ENCODE assay signal across 8 mouse cellular contexts in the genomic region with DNA sequence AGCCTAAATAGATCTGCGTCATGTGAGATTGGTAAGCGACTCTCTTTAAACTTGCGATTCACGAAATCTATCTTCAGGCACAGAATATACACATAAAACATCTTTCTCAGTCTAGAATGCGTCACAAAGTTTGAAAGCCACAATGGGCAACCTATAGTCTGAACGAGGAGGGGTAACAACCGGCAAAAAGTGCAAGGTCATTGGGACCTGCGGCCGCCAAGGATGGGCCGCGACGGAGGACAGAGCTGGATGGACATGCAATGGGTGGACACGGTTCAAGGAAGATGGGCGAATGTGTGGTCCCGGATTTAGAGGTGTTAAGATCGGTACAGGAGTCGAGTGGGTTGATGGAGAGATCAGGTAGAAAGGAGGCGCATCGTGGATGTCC. TPM values are rescaled to one million over a fixed set of nuclear protein-coding genes. Genes with fewer than 3 reads are reported as not detected.
DNase-seq lines count a peak whose midpoint lies in the region; ATAC-seq and TF ChIP-seq lines count a peak whose summit lies in the region.

No protein-coding gene starts in this region.

- no peak for TF ChIP-seq POLR2A in CH12.LX (IDR thresholded peaks at IDR 0.05; ENCODE audit: low read depth, low read length)

- H3K4me2 ChIP-seq in heart, embryonic 11.5 days: peak overlapping the region; percentile 71
- H3K4me2 ChIP-seq in CH12.LX (ENCODE audit: insufficient read depth, low read depth, poor library complexity, severe bottlenecking): peak overlapping the region; percentile 76
- peak overlapping the region; percentile 68 for H3K4me2 ChIP-seq in embryonic facial prominence, embryonic 12.5 days (replicated peaks)
- H3K4me2 ChIP-seq in limb, embryonic 11.5 days (ENCODE audit: low read depth, severe bottlenecking): peak overlapping the region; percentile 52
- H3K4me2 ChIP-seq in midbrain, embryonic 16.5 days (ENCODE audit: low read length): peak overlapping the region; percentile 83

- intact Hi-C loops in gastrocnemius, postnatal 36 days (cut with DNase I): loop anchor here (5.0 kb wide), 1 partner anchor 191 kb away; no protein-coding TSS in a partner anchor

- peak overlapping the region; percentile 87 for H3K4me3 ChIP-seq in heart, embryonic 11.5 days (ENCODE audit: low read depth, low read length)
- peak overlapping the region; percentile 75 to 86 (median 86) for H3K4me3 ChIP-seq in CH12.LX (replicated peaks in 1 of 3; ENCODE audit: low read depth in 2 of 3, low read length in 2 of 3, poor library complexity in 1 of 3)
- peak overlapping the region; percentile 72 for H3K4me3 ChIP-seq in embryonic facial prominence, embryonic 12.5 days
- H3K4me3 ChIP-seq in limb, embryonic 11.5 days (ENCODE audit: low read depth, low read length): peak overlapping the region; percentile 81
- peak overlapping the region; percentile 91 for H3K4me3 ChIP-seq in midbrain, embryonic 16.5 days (ENCODE audit: low read depth, low read length)

- no peak for TF ChIP-seq CTCF in CH12.LX (conservative IDR thresholded peaks at IDR 0.05 in 1 of 2, IDR thresholded peaks at IDR 0.05 in 1 of 2; ENCODE audit: low read depth in 2 of 2, low read length in 2 of 2)

- in situ Hi-C loops in CH12.LX (cut with MboI; ENCODE audit: low pct_ligation_motif_present, low pct_unique_long_range_greater_than_20kb, low sequenced_read_pairs): loop anchor here (5.0 to 10.0 kb wide), 2 partner anchors 36 to 194 kb away; no protein-coding TSS in a partner anchor

- H3K27ac ChIP-seq in heart, embryonic 11.5 days (ENCODE audit: low read depth, low read length): peak overlapping the region; percentile 82
- H3K27ac ChIP-seq in CH12.LX (ENCODE audit: insufficient read depth, low read depth): 0 out of 2 replicates have a peak overlapping the region, but pooled peaks have one; percentile 0
- H3K27ac ChIP-seq in embryonic facial prominence, embryonic 12.5 days: peak overlapping the region; percentile 76
- H3K27ac ChIP-seq in limb, embryonic 11.5 days (replicated peaks; ENCODE audit: low read depth, low read length): peak overlapping the region; percentile 69; the same call in 1 of the 2 replicates
- H3K27ac ChIP-seq in midbrain, embryonic 16.5 days (ENCODE audit: low read length): peak overlapping the region; percentile 94

- no peaks in the 10 kb centered on the region for H3K27me3 ChIP-seq in heart, embryonic 11.5 days (ENCODE audit: control insufficient read depth, insufficient read depth, low read length)
- H3K27me3 ChIP-seq in CH12.LX (replicated peaks): no peaks in the 10 kb centered on the region
- no peaks in the 10 kb centered on the region for H3K27me3 ChIP-seq in embryonic facial prominence, embryonic 12.5 days
- no peaks in the 10 kb centered on the region for H3K27me3 ChIP-seq in limb, embryonic 11.5 days (ENCODE audit: control insufficient read depth, insufficient read depth, low read length)
- no peaks in the 10 kb centered on the region for H3K27me3 ChIP-seq in midbrain, embryonic 16.5 days (ENCODE audit: control insufficient read depth, insufficient read depth, low read depth, low read length)

- dilution Hi-C loops in CH12.LX (cut with MboI; ENCODE audit: extremely low pct_ligation_motif_present, extremely low pct_unique_long_range_greater_than_20kb, low sequenced_read_pairs): no loop called here

- 2% methylated on average over 19 of the region's 19 CpGs for WGBS in heart, embryonic 11.5 days (ENCODE audit: insufficient replicate concordance)
- 1% methylated on average over 19 of the region's 19 CpGs for WGBS in embryonic facial prominence, embryonic 12.5 days
- 1% methylated on average over 18 of the region's 19 CpGs for WGBS in limb, embryonic 11.5 days
- WGBS in midbrain, embryonic 16.5 days: under 1% methylated on average over 19 of the region's 19 CpGs

- H3K9ac ChIP-seq in heart, embryonic 11.5 days (ENCODE audit: low read depth, low read length): peak overlapping the region; percentile 92
- peak overlapping the region; percentile 94 for H3K9ac ChIP-seq in CH12.LX (ENCODE audit: insufficient read depth, low read depth)
- peak overlapping the region; percentile 85 for H3K9ac ChIP-seq in embryonic facial prominence, embryonic 12.5 days
- H3K9ac ChIP-seq in limb, embryonic 11.5 days (ENCODE audit: low read length): peak overlapping the region; percentile 91
- H3K9ac ChIP-seq in midbrain, embryonic 16.5 days (ENCODE audit: low read depth, low read length): peak overlapping the region; percentile 99

- no peaks in the 10 kb centered on the region for H3K9me3 ChIP-seq in heart, embryonic 11.5 days (replicated peaks; ENCODE audit: control insufficient read depth, low read length)
- no peaks in the 10 kb centered on the region for H3K9me3 ChIP-seq in CH12.LX (replicated peaks; ENCODE audit: low read length)
- no peaks in the 10 kb centered on the region for H3K9me3 ChIP-seq in embryonic facial prominence, embryonic 12.5 days
- H3K9me3 ChIP-seq in limb, embryonic 11.5 days (ENCODE audit: control insufficient read depth, low read length): no peaks in the 10 kb centered on the region
- H3K9me3 ChIP-seq in midbrain, embryonic 16.5 days (replicated peaks; ENCODE audit: control insufficient read depth, low read length, poor library complexity, severe bottlenecking): no peaks in the 10 kb centered on the region

- H3K79me2 ChIP-seq in CH12.LX (replicated peaks; ENCODE audit: control insufficient read depth, extremely low read depth, insufficient read depth, poor library complexity, severe bottlenecking): 0 out of 2 replicates have a peak, but pooled peaks cover 4% of the 10 kb centered on the region

- peaks cover 7% of the 10 kb centered on the region for H3K4me1 ChIP-seq in heart, embryonic 11.5 days (ENCODE audit: control insufficient read depth, insufficient read depth, low read length)
- peaks cover 4 to 25% of the 10 kb centered on the region in 2 experiments; a peak in 3 of 4 replicates for H3K4me1 ChIP-seq in CH12.LX (ENCODE audit: control insufficient read depth in 1 of 2, insufficient read depth in 2 of 2)
- peaks cover 9% of the 10 kb centered on the region for H3K4me1 ChIP-seq in embryonic facial prominence, embryonic 12.5 days
- H3K4me1 ChIP-seq in limb, embryonic 11.5 days (ENCODE audit: control insufficient read depth, insufficient read depth, low read length): peaks cover 5% of the 10 kb centered on the region
- H3K4me1 ChIP-seq in midbrain, embryonic 16.5 days (ENCODE audit: control insufficient read depth, insufficient read depth, low read length): peaks cover 19% of the 10 kb centered on the region

- peak; percentile 39 for ATAC-seq in heart, embryonic 11.5 days (replicated peaks; ENCODE audit: insufficient number of reproducible peaks, low FRiP score, low TSS enrichment)
- no peak; the same call in 1 of the 2 replicates for ATAC-seq in embryonic facial prominence, embryonic 12.5 days (ENCODE audit: insufficient number of reproducible peaks, insufficient read depth, low FRiP score, low TSS enrichment)
- ATAC-seq in limb, embryonic 11.5 days (ENCODE audit: insufficient number of reproducible peaks, low FRiP score, low TSS enrichment, low read depth): no peak; the same call in 1 of the 2 replicates
- ATAC-seq in midbrain, embryonic 16.5 days: no peak; the same call in 1 of the 2 replicates

- no peak for TF ChIP-seq RAD21 in CH12.LX (IDR thresholded peaks at IDR 0.05; ENCODE audit: low read depth, low read length)

- no peaks in the 10 kb centered on the region for H3K36me3 ChIP-seq in heart, embryonic 11.5 days (ENCODE audit: control insufficient read depth, insufficient read depth, low read length)
- H3K36me3 ChIP-seq in CH12.LX (replicated peaks in 1 of 2; ENCODE audit: control insufficient read depth in 1 of 2, insufficient read depth in 1 of 2, low read length in 1 of 2): peaks cover 0 to 12% of the 10 kb centered on the region in 2 experiments
- H3K36me3 ChIP-seq in embryonic facial prominence, embryonic 12.5 days: peaks cover 7% of the 10 kb centered on the region; the same call in 1 of the 2 replicates
- H3K36me3 ChIP-seq in limb, embryonic 11.5 days (ENCODE audit: control insufficient read depth, insufficient read depth, low read length): no peaks in the 10 kb centered on the region; the same call in 1 of the 2 replicates
- H3K36me3 ChIP-seq in midbrain, embryonic 16.5 days (ENCODE audit: control insufficient read depth, insufficient read depth, low read length): no peaks in the 10 kb centered on the region

- TF ChIP-seq EP300 in CH12.LX (IDR thresholded peaks at IDR 0.05; ENCODE audit: low read length): 0 out of 2 replicates have a peak, but pooled peaks have one; percentile 18

- DNase-seq in heart, adult 11 months: no peak
- no peak for DNase-seq in CH12.LX (ENCODE audit: extremely low read depth)
- DNase-seq in limb, embryonic 11.5 days (ENCODE audit: low spot score): no peak
- no peak for DNase-seq in gastrocnemius, postnatal 36 days
- no peak for DNase-seq in cerebellum, adult 9-10 months

RNA-seq across cellular contexts. Expression of a gene that starts 0.5 kb away (rescaled TPM):
- 60.5 and 62.4 TPM in 2 replicates for polyA plus RNA-seq in heart, embryonic 11.5 days (2014; fragmentation: Nextera tagmentation; extraction: Ambion mirVana)
- 26.9 and 28.3 TPM in 2 replicates for total RNA-seq in CH12.LX (2012; rRNA removed)
- 18.8 and 22.2 TPM in 2 replicates for total RNA-seq in CH12.LX (2014; rRNA removed)
- polyA plus RNA-seq in CH12.LX (2012; ENCODE audit: insufficient read length, low read depth): 22.0 and 23.4 TPM in 2 replicates
- 122 and 125 TPM in 2 replicates for polyA plus RNA-seq in embryonic facial prominence, embryonic 12.5 days (2016; fragmentation: Nextera tagmentation; extraction: Ambion mirVana)
- polyA plus RNA-seq in limb, embryonic 11.5 days (2014; fragmentation: Nextera tagmentation; extraction: Ambion mirVana): 125 and 129 TPM in 2 replicates
- polyA plus RNA-seq in midbrain, embryonic 16.5 days (2015; fragmentation: Nextera tagmentation; extraction: Ambion mirVana): 205 and 220 TPM in 2 replicates
- total RNA-seq in gastrocnemius, postnatal 36 days (2021): 10 to 100 TPM; 34.3 to 38.0 TPM

RNA-seq across cellular contexts. Expression of a gene that starts 15.0 kb away (rescaled TPM):
- 8.2 and 9.5 TPM in 2 replicates for polyA plus RNA-seq in heart, embryonic 11.5 days (2014; fragmentation: Nextera tagmentation; extraction: Ambion mirVana)
- total RNA-seq in CH12.LX (2012; rRNA removed) (not detected in 2 replicates), CH12.LX (2014; rRNA removed) (not detected in 2 replicates)
- polyA plus RNA-seq in CH12.LX (2012; ENCODE audit: insufficient read length, low read depth): not detected in 2 replicates
- 57.7 and 58.5 TPM in 2 replicates for polyA plus RNA-seq in embryonic facial prominence, embryonic 12.5 days (2016; fragmentation: Nextera tagmentation; extraction: Ambion mirVana)
- polyA plus RNA-seq in limb, embryonic 11.5 days (2014; fragmentation: Nextera tagmentation; extraction: Ambion mirVana): 51.4 and 55.7 TPM in 2 replicates
- polyA plus RNA-seq in midbrain, embryonic 16.5 days (2015; fragmentation: Nextera tagmentation; extraction: Ambion mirVana): 76.8 and 81.3 TPM in 2 replicates
- total RNA-seq in gastrocnemius, postnatal 36 days (2021): under 1 TPM in 1 of 2 experiments, not detected in 1; 0.46 TPM

RNA-seq across cellular contexts. Expression of a gene that starts 19.4 kb away (rescaled TPM):
- 285 and 390 TPM in 2 replicates for polyA plus RNA-seq in heart, embryonic 11.5 days (2014; fragmentation: Nextera tagmentation; extraction: Ambion mirVana)
- 83.6 and 90.4 TPM in 2 replicates for total RNA-seq in CH12.LX (2012; rRNA removed)
- 18.3 and 26.7 TPM in 2 replicates for total RNA-seq in CH12.LX (2014; rRNA removed)
- 339 and 383 TPM in 2 replicates for polyA plus RNA-seq in CH12.LX (2012; ENCODE audit: insufficient read length, low read depth)
- 657 and 663 TPM in 2 replicates for polyA plus RNA-seq in embryonic facial prominence, embryonic 12.5 days (2016; fragmentation: Nextera tagmentation; extraction: Ambion mirVana)
- 508 and 532 TPM in 2 replicates for polyA plus RNA-seq in limb, embryonic 11.5 days (2014; fragmentation: Nextera tagmentation; extraction: Ambion mirVana)
- polyA plus RNA-seq in midbrain, embryonic 16.5 days (2015; fragmentation: Nextera tagmentation; extraction: Ambion mirVana): 467 and 529 TPM in 2 replicates
- total RNA-seq in gastrocnemius, postnatal 36 days (2021): 100 to 1,000 TPM; 153 to 189 TPM

RNA-seq across cellular contexts. Expression of a gene that starts 25.3 kb away (rescaled TPM):
- 0.27 and 0.63 TPM in 2 replicates for polyA plus RNA-seq in heart, embryonic 11.5 days (2014; fragmentation: Nextera tagmentation; extraction: Ambion mirVana)
- total RNA-seq in CH12.LX (2012; rRNA removed) (0.34 and 0.55 TPM in 2 replicates), CH12.LX (2014; rRNA removed) (0.14 and 0.23 TPM in 2 replicates)
- polyA plus RNA-seq in CH12.LX (2012; ENCODE audit: insufficient read length, low read depth): 0.21 and 0.23 TPM in 2 replicates
- 23.4 and 25.1 TPM in 2 replicates for polyA plus RNA-seq in embryonic facial prominence, embryonic 12.5 days (2016; fragmentation: Nextera tagmentation; extraction: Ambion mirVana)
- polyA plus RNA-seq in limb, embryonic 11.5 days (2014; fragmentation: Nextera tagmentation; extraction: Ambion mirVana): 14.8 and 16.2 TPM in 2 replicates
- 1.6 and 1.8 TPM in 2 replicates for polyA plus RNA-seq in midbrain, embryonic 16.5 days (2015; fragmentation: Nextera tagmentation; extraction: Ambion mirVana)
- total RNA-seq in gastrocnemius, postnatal 36 days (2021): not detected

RNA-seq across cellular contexts. Expression of a gene that starts 30.2 kb away (rescaled TPM):
- polyA plus RNA-seq in heart, embryonic 11.5 days (2014; fragmentation: Nextera tagmentation; extraction: Ambion mirVana): 7.6 and 7.9 TPM in 2 replicates
- total RNA-seq in CH12.LX (2012; rRNA removed) (2.0 and 2.8 TPM in 2 replicates), CH12.LX (2014; rRNA removed) (0.47 and 1.0 TPM in 2 replicates)
- polyA plus RNA-seq in CH12.LX (2012; ENCODE audit: insufficient read length, low read depth): 0.80 and 1.1 TPM in 2 replicates
- 14.8 and 16.0 TPM in 2 replicates for polyA plus RNA-seq in embryonic facial prominence, embryonic 12.5 days (2016; fragmentation: Nextera tagmentation; extraction: Ambion mirVana)
- polyA plus RNA-seq in limb, embryonic 11.5 days (2014; fragmentation: Nextera tagmentation; extraction: Ambion mirVana): 7.4 and 7.7 TPM in 2 replicates
- 70.9 and 75.7 TPM in 2 replicates for polyA plus RNA-seq in midbrain, embryonic 16.5 days (2015; fragmentation: Nextera tagmentation; extraction: Ambion mirVana)
- 1 to 10 TPM; 3.6 to 4.0 TPM for total RNA-seq in gastrocnemius, postnatal 36 days (2021)

Comparison
In these comparisons a context has a peak if more than half of its experiments do, and no peak if none do; other contexts are left out.
1. H3K27ac ChIP-seq: peak in every context shown above with its lines; median percentile 94 in midbrain, embryonic 16.5 days; 82 in heart, embryonic 11.5 days; 76 in embryonic facial prominence, embryonic 12.5 days; 69 in limb, embryonic 11.5 days; 0 in CH12.LX.